Mouse (Mus musculus) MEL (cell line): ENCODE measurements around the gene Cog4.

ENCODE experiments used
- CTCF ChIP-seq, 3 experiments: IDR thresholded peaks in 2 of 3; conservative IDR thresholded peaks in 1 of 3; 2 replicates each; pipeline ENCODE4 v1.5.1; 2011 to 2012; ENCODE audit warnings: low read length in 3 of 3, low read depth in 2 of 3, mild to moderate bottlenecking in 2 of 3, improper control_type of control experiment in 1 of 3, inconsistent platforms in 1 of 3, mixed read lengths in 1 of 3, moderate library complexity in 1 of 3; ENCODE audit not compliant: control insufficient read depth in 1 of 3, insufficient read depth in 1 of 3, poor library complexity in 1 of 3, severe bottlenecking in 1 of 3
- RCOR1 ChIP-seq: IDR thresholded peaks from 2 replicates; pipeline ENCODE4 v1.6.1; 2012; ENCODE audit warnings: low read depth, mild to moderate bottlenecking, inconsistent platforms, low read length, improper control_type of control experiment

DNA sequence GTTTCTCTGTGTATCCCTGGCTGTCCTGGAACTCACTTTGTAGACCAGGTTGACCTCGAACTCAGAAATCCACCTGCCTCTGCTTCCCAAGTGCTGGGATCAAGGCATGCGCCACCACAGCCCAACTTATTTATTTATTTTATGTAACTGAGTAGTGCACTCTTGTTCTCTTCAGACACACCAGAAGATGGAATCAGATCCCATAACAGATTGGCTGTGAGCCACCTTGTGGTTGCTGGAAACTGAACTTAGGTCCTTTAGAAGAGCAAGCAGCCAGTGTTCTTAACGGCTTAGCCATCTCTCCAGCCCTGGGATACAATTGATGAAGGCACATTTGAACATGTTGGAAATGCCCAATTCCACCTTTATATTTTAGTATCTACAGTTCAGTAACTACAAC, 27.8 kb upstream of the Cog4 start:
- TF ChIP-seq CTCF (IDR thresholded peaks at IDR 0.05 in 2 of 3, conservative IDR thresholded peaks at IDR 0.05 in 1 of 3; ENCODE audit: control insufficient read depth in 1 of 3, insufficient read depth in 1 of 3, low read depth in 2 of 3, low read length in 3 of 3, poor library complexity in 1 of 3, severe bottlenecking in 1 of 3) (no peak), RCOR1 (no peak)
